Mouse (Mus musculus) thymus, postnatal 36 days (tissue): Measurements from ENCODE around the gene Togaram2.
"Not testable (repeated sequence)": the region's sequence is repeated elsewhere in the genome, so short reads cannot be mapped to it uniquely, and the experiment has no call there.

Experiments used
- DNase-seq, 2 experiments: peaks; one replicate each; pipeline ENCODE4 v3.0.0; 2022; ENCODE audit warnings: mixed read lengths in 2 of 2

The Togaram2 gene

GRCm38 (mm10) chr17:71673092-71673491 is at the start of gene Togaram2:
TSS of gene Togaram2 (plus strand) at chr17:71673261.
- no peak for DNase-seq

GRCm38 (mm10) chr17:71631806-71632205 is 41.3 kb upstream of the Togaram2 start:
- no peak for DNase-seq

GRCm38 (mm10) chr17:71633350-71633749 is 39.7 kb upstream of the Togaram2 start:
- no peak for DNase-seq

GRCm38 (mm10) chr17:71636786-71637185 is 36.3 kb upstream of the Togaram2 start:
- no peak for DNase-seq

- DNase-seq = no peak
Measured at GRCm38 (mm10) chr17:71637750-71638265, 35.3 kb upstream of the Togaram2 start.

- DNase-seq = not testable (repeated sequence)
Measured at GRCm38 (mm10) chr17:71639056-71639455, 34.0 kb upstream of the Togaram2 start.

GRCm38 (mm10) chr17:71640421-71641085 is 32.5 kb upstream of the Togaram2 start:
- no peak for DNase-seq

- DNase-seq = no peak
Measured at GRCm38 (mm10) chr17:71642190-71642589, 30.9 kb upstream of the Togaram2 start.

- no peak for DNase-seq
Measured at GRCm38 (mm10) chr17:71650011-71650410, 23.1 kb upstream of the Togaram2 start.

- DNase-seq = no peak
Measured at GRCm38 (mm10) chr17:71652495-71652894, 20.6 kb upstream of the Togaram2 start.

- DNase-seq = no peak
Measured at GRCm38 (mm10) chr17:71652934-71653333, 20.1 kb upstream of the Togaram2 start.

GRCm38 (mm10) chr17:71657521-71657920 is 15.5 kb upstream of the Togaram2 start:
- DNase-seq = no peak

- DNase-seq = no peak
Measured at GRCm38 (mm10) chr17:71658666-71659065, 14.4 kb upstream of the Togaram2 start.

- DNase-seq = no peak
Measured at GRCm38 (mm10) chr17:71660390-71660789, 12.7 kb upstream of the Togaram2 start.

GRCm38 (mm10) chr17:71662751-71663250 is 10.3 kb upstream of the Togaram2 start:
- peak; percentile 49 to 55 for DNase-seq

GRCm38 (mm10) chr17:71663491-71663890 is 9.6 kb upstream of the Togaram2 start:
- DNase-seq = no peak

GRCm38 (mm10) chr17:71664172-71664571 is 8.9 kb upstream of the Togaram2 start:
- no peak for DNase-seq

- no peak for DNase-seq
Measured at GRCm38 (mm10) chr17:71665201-71665600, 7.9 kb upstream of the Togaram2 start.

- no peak for DNase-seq
Measured at GRCm38 (mm10) chr17:71669511-71669910, 3.5 kb upstream of the Togaram2 start.

GRCm38 (mm10) chr17:71671840-71672546 is 1.1 kb upstream of the Togaram2 start:
- DNase-seq = peak; percentile 51 to 62

- no peak for DNase-seq
Measured at GRCm38 (mm10) chr17:71673936-71674335, 875 bp downstream of the Togaram2 start.

GRCm38 (mm10) chr17:71674886-71675285 is 1.8 kb downstream of the Togaram2 start:
- DNase-seq = no peak

- DNase-seq = no peak
Measured at GRCm38 (mm10) chr17:71681666-71682065, 8.6 kb downstream of the Togaram2 start.

- DNase-seq = no peak
Measured at GRCm38 (mm10) chr17:71682379-71682778, 9.3 kb downstream of the Togaram2 start.
